Mouse (Mus musculus) adrenal gland, adult 2 months (tissue): Measurements from ENCODE around the gene Plscr5. TPM values are rescaled to one million over a fixed set of nuclear protein-coding genes. Genes with fewer than 3 reads are reported as not detected.

Experiments
- DNase-seq: peaks from one replicate; pipeline ENCODE4 v3.0.0; 2021
- polyA plus RNA-seq: library from polyadenylated mRNA; depleted of rRNA; stranded (reverse); fragments of >200 nt; gene quantifications from 2 replicates; pipeline ENCODE4 v1.2.3, GENCODE M21; 2012; rRNA removed
- total RNA-seq, 2 experiments: library from RNA; stranded (reverse); gene quantifications; 2 replicates each; pipeline ENCODE4 v1.2.3; 2021

Plscr5 gene
- total and polyA plus RNA-seq, 3 experiments, result not detected

GRCm38 (mm10) chr9:92226795-92227194 lies 34.1 kb downstream of the Plscr5 start:
- no peak for DNase-seq

DNA sequence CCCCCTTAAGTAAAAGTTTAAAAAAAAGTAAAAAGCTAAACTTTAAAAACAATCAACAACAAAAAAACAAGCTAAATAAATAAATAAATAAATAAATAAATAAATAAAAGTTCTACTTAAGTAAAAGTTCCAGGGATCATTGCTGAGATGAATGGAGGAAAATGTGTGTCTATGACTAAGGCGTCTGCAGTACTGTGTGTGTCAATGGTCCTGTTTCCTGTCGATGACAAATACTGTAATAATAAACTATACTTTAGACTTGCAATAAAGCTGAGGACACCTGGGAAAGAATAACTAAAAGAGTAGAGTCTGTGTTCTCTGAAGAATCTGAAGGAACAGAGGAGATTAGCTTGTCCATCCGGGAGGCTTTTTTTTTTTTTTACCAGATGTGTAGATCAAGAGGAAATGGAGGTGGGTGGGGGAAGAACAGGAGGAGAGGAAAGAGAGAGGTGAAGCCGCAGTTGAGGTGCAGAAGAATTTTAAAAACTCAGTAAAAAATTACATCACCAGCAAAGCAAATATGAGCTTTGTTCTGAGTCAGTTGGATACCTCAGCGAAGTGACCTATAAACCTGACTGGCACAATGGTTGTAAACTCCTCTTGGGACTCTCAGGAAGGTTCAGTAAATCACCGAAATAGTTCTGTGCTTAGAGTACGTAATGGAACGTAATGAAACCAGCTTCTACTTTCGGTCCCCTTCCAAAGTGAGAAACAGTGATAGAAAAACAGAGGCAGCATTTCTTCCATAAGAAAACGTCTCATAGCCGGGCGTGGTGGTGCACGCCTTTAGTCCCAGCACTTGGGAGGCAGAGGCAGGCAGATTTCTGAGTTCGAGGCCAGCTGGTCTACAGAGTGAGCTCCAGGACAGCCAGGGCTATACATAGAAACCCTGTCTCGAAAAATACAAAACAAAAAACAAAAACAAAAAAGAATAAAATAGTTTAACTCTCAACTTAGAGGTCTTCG lies 36.4 kb downstream of the Plscr5 start:
- DNase-seq, result no peak

- no peak for DNase-seq
Observed at GRCm38 (mm10) chr9:92229833-92230205, 37.1 kb downstream of the Plscr5 start.

GRCm38 (mm10) chr9:92234901-92235458 lies 42.2 kb downstream of the Plscr5 start:
- DNase-seq, result no peak

DNA sequence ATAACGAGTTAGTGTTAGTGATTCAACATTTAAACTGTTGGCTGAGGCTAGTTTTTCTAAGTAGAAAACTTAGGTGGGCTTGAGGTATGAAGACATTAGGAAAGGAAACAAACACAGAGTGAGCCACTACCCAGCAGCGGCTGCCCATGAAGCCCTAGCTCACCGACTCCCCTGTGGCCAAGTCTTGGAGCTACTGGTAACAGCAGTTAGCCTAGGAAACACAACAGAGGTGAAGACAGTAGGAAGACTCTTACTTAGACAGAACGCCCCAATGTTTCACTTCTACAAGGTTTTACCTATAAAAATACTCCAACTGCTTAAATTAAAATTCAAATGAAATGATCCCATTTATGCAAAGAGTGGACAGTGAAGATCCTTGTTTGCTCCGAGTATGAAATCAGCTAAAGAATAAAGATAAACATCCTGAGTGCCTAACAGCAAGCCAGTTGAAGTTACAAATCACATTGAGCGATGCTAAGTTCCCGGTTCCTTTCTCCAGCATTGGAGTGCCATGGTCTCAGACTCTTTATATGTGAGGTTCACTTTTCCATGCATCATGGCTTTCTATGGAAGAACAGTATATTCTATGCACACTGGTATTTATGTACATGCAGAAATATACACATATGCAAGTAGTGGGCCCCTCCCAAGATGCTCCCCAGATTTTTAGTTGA lies 56.2 kb downstream of the Plscr5 start:
- no peak for DNase-seq

- DNase-seq, result no peak
Observed at GRCm38 (mm10) chr9:92249447-92249852, 56.7 kb downstream of the Plscr5 start, which contains the start of gene Plscr1. Plscr1 (plus strand) TSS chr9:92249750.

DNA sequence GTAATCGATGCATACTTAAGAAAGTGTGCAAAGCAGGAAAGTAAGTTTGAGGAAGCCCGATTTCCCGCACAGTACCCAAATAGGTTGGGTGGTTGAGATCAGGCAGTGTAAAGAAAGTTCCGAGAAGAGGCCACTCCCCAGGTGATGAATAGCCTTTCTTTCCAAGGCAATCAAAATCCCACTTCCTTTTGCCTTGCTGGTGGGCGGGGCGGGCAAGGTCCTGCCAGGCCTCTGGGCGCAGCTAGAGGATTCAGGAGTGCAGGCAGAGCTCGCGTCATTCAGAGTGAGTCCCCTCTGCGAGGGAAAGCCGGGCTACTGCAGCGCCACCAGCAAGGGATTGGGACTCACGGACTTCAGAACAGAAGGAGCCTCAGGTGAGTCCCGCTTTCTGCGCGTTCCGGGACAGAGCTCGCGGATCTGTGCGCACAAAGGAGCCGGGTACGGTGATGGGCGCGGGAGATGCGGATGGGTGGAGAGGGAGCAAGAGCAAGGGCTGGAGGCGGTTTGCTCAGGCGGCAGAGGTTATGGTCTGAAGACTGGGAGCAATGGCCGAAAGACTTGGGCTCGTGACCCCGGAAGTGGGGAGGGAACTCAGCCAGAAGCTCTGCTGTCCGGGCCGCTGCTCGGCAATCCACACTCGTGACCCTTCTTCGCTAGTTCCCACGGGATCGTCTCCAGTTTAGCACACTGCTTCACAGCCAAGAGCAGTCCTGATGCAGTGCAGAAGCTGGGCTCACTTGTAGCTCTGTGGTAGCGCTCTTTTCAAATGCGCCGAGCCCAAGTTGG lies 57.4 kb downstream of the Plscr5 start:
- DNase-seq, result peak; percentile 89

- DNase-seq, result no peak
Observed at GRCm38 (mm10) chr9:92252718-92253117, 60.0 kb downstream of the Plscr5 start.

DNA sequence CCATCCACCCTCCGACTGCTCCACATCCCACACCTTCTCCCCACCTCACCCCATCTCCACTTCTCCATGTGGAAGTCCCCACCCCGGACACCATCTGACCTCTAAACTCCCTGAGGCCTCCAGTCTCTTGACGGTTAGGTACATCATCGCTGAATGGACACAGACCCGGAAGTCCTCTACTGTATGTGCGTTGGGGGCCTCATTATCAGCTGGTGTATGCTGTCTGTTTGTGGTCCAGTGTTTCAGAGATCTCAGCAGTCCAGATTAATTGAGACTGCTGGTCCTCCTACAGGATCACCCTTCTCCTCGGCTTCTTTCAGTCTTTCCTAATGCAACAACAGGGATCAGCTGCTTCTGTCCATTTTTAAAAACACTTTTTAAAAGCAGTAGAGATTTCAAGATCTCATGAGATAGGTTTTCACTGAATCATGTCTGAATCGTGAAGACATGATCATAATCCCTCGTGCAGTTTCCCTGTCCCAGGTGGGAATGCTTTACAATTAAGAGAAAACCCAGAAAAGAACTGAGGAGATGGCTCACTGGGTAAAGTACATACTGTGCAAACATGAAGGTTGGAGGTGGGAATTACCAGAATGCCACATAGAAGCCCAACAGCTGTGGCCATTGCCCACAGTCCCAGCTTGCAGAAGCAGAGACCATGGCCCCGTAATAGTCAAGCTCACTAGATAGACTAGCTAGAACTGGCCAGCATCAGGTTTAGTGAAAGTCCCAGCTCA lies 61.0 kb downstream of the Plscr5 start:
- DNase-seq, result no peak

Other genes with a start within 250 kb of the Plscr5 start
- gene Plscr1, start 56.8 kb downstream of the Plscr5 start, total RNA-seq, result 10 to 100 TPM in 1 of 2 experiments, 1 to 10 TPM in 1; 7.2 to 11.2 TPM
- gene Plscr1, start 56.8 kb downstream of the Plscr5 start, polyA plus RNA-seq, result 15.4 and 19.1 TPM in 2 replicates
- gene Plscr2, start 82.7 kb downstream of the Plscr5 start, total RNA-seq, result 10 to 100 TPM; 13.0 to 17.9 TPM
- 4.8 and 6.4 TPM in 2 replicates for gene Plscr2, start 82.7 kb downstream of the Plscr5 start, polyA plus RNA-seq
- not detected for gene 1700057G04Rik, start 116.4 kb downstream of the Plscr5 start, total RNA-seq
- not detected in 2 replicates for gene 1700057G04Rik, start 116.4 kb downstream of the Plscr5 start, polyA plus RNA-seq